Mouse (Mus musculus): Measurements from ENCODE around the gene Nckap5l. TPM values are rescaled to one million over a fixed set of nuclear protein-coding genes. Genes with fewer than 3 reads are reported as not detected.

The Nckap5l gene
- polyA plus RNA-seq, 1 experiment from 2014 or later, result 0.53 TPM

GRCm38 (mm10) chr15:99420521-99421014 is 37.0 kb downstream of the Nckap5l start:
- peak; percentile 42 for DNase-seq
- 12% methylated on average over 12 of the region's 12 CpGs for WGBS (ENCODE audit: insufficient replicate concordance)
- 0 out of 2 replicates have a peak overlapping the region, but pooled peaks have one; percentile 10 for H3K4me3 ChIP-seq (ENCODE audit: low read depth, low read length)
- no peaks in the 10 kb centered on the region for H3K9me3 ChIP-seq (ENCODE audit: low read length)
- no peaks in the 10 kb centered on the region for H3K27me3 ChIP-seq (ENCODE audit: insufficient read depth, low read length)
- no peak overlapping the region for H3K9ac ChIP-seq (replicated peaks)
- no peak for TF ChIP-seq EP300 (IDR thresholded peaks at IDR 0.05; ENCODE audit: low read depth)
- no peak for TF ChIP-seq CTCF (IDR thresholded peaks at IDR 0.05; ENCODE audit: low read depth)
- H3K27ac ChIP-seq (ENCODE audit: low read depth), result peak overlapping the region; percentile 57
- no peak for ATAC-seq
- H3K4me1 ChIP-seq (ENCODE audit: insufficient read depth), result peaks cover 21% of the 10 kb centered on the region
- H3K4me2 ChIP-seq (ENCODE audit: low read depth, low read length), result peak overlapping the region; percentile 58
- no peaks in the 10 kb centered on the region for H3K36me3 ChIP-seq (replicated peaks; ENCODE audit: insufficient read depth, low read length)

GRCm38 (mm10) chr15:99420101-99420500 is 37.4 kb downstream of the Nckap5l start:
- TF ChIP-seq CTCF (IDR thresholded peaks at IDR 0.05; ENCODE audit: low read depth) (no peak), EP300 (IDR thresholded peaks at IDR 0.05; ENCODE audit: low read depth) (no peak)
- Histone ChIP-seq H3K36me3 (replicated peaks; ENCODE audit: insufficient read depth, low read length) (no peaks in the 10 kb centered on the region), H3K27me3 (ENCODE audit: insufficient read depth, low read length) (no peaks in the 10 kb centered on the region), H3K4me2 (ENCODE audit: low read depth, low read length) (peak overlapping the region; percentile 58), H3K9ac (replicated peaks) (no peak overlapping the region), H3K4me3 (ENCODE audit: low read depth, low read length) (0 out of 2 replicates have a peak overlapping the region, but pooled peaks have one; percentile 10), H3K9me3 (ENCODE audit: low read length) (no peaks in the 10 kb centered on the region), H3K4me1 (ENCODE audit: insufficient read depth) (peaks cover 21% of the 10 kb centered on the region), H3K27ac (ENCODE audit: low read depth) (peak overlapping the region; percentile 3; the same call in 1 of the 2 replicates)
- no peak for ATAC-seq
- DNase-seq, result no peak
- 31% methylated on average over 5 of the region's 5 CpGs for WGBS (ENCODE audit: insufficient replicate concordance)

DNA sequence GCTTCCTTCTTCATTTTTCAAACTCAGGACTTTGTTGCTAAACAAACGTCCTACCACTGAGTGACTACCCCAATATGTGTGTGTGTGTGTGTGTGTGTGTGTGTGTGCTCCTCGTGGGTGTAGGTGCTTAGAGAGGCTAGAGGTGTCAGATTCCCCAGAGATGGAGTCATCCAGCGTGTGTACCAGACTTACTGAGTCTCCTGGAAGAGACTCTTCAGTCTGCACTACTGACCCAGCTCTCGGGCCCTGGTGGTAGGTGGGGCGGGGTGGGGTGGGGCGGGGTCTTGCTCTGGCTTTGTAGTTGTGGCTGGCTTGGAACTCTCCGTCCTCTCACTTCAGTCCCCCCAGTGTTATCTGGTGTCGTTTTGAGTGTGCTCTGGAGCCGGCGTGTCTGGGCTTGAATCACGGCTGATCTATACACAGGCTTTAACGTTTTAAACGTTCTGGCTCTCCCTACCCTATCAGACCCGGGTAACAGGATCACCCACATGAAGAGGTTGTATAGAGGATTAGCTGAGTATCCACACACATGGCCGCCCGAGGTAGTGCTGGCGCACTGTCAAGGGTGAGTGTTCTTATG is 39.8 kb downstream of the Nckap5l start:
- H3K27me3 ChIP-seq (ENCODE audit: insufficient read depth, low read length), result no peaks in the 10 kb centered on the region
- H3K36me3 ChIP-seq (replicated peaks; ENCODE audit: insufficient read depth, low read length), result no peaks in the 10 kb centered on the region
- no peak overlapping the region for H3K4me2 ChIP-seq (ENCODE audit: low read depth, low read length)
- H3K4me1 ChIP-seq (ENCODE audit: insufficient read depth), result peaks cover 21% of the 10 kb centered on the region
- no peak overlapping the region for H3K4me3 ChIP-seq (ENCODE audit: low read depth, low read length)
- H3K9ac ChIP-seq (replicated peaks), result no peak overlapping the region
- ATAC-seq (no peak), DNase-seq (no peak)
- WGBS (ENCODE audit: insufficient replicate concordance), result 35% methylated on average over 17 of the region's 17 CpGs
- no peak overlapping the region for H3K27ac ChIP-seq (ENCODE audit: low read depth)
- no peaks in the 10 kb centered on the region for H3K9me3 ChIP-seq (ENCODE audit: low read length)
- TF ChIP-seq CTCF (IDR thresholded peaks at IDR 0.05; ENCODE audit: low read depth) (no peak), EP300 (IDR thresholded peaks at IDR 0.05; ENCODE audit: low read depth) (no peak)

DNA sequence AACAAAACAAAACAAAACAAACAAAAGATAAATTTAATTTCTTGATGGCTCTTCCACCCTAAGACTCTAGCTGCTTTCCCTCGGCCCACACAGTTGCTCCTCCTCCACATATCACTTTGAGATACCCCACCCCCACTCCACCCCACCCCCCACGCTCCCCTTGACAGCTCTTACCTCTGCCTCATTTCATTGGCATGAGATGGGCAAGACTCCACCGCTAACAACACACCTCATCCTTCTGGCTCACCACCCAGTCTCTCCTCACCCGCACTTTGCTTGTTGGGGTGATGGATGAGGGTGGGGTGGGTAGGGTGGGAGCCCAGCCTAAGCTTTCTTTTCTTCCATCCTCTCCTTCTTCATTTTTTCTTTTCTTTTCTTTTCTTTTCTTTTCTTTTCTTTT is 40.6 kb downstream of the Nckap5l start:
- no peak for DNase-seq
- no peaks in the 10 kb centered on the region for H3K36me3 ChIP-seq (replicated peaks; ENCODE audit: insufficient read depth, low read length)
- no peak overlapping the region for H3K4me3 ChIP-seq (ENCODE audit: low read depth, low read length)
- H3K9ac ChIP-seq (replicated peaks), result no peak overlapping the region
- no peak for ATAC-seq
- H3K4me1 ChIP-seq (ENCODE audit: insufficient read depth), result peaks cover 21% of the 10 kb centered on the region
- TF ChIP-seq CTCF (IDR thresholded peaks at IDR 0.05; ENCODE audit: low read depth), result no peak
- no peak for TF ChIP-seq EP300 (IDR thresholded peaks at IDR 0.05; ENCODE audit: low read depth)
- H3K4me2 ChIP-seq (ENCODE audit: low read depth, low read length), result no peak overlapping the region
- WGBS (ENCODE audit: insufficient replicate concordance), result 30% methylated on average over 4 of the region's 4 CpGs
- no peaks in the 10 kb centered on the region for H3K9me3 ChIP-seq (ENCODE audit: low read length)
- no peak overlapping the region for H3K27ac ChIP-seq (ENCODE audit: low read depth)
- no peaks in the 10 kb centered on the region for H3K27me3 ChIP-seq (ENCODE audit: insufficient read depth, low read length)

DNA sequence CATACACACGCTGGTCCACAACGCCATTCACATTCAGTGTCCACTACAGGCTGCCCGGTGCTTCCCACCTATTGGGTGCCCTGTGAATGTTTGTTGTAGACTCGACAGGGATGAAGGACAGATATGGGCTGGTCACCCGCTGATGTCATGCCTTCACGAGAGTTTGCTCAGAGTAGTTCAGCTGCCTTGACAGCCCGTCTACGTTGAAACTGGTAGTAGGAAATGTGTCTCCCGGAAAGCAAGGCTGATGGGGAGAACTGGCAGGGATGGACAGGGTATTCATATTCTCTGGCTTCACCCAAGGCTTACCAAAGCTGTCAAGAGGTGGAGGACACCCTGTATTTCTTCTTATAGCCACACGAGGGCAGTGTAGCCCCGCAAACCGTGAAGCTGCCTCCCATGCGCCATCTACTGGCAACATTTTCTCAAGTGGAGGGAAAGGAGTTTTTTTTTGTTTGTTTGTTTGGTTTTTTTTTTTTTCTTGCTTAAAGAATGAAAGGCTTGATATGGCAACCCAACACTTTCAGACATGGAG is 41.1 kb downstream of the Nckap5l start:
- DNase-seq, result peak; percentile 84
- ATAC-seq, result peak; percentile 62; the same call in 1 of the 2 replicates
- H3K36me3 ChIP-seq (replicated peaks; ENCODE audit: insufficient read depth, low read length), result no peaks in the 10 kb centered on the region
- H3K9ac ChIP-seq (replicated peaks), result no peak overlapping the region
- H3K4me2 ChIP-seq (ENCODE audit: low read depth, low read length), result no peak overlapping the region
- H3K4me3 ChIP-seq (ENCODE audit: low read depth, low read length), result no peak overlapping the region
- H3K9me3 ChIP-seq (ENCODE audit: low read length), result no peaks in the 10 kb centered on the region
- TF ChIP-seq CTCF (IDR thresholded peaks at IDR 0.05; ENCODE audit: low read depth) (peak; percentile 100), EP300 (IDR thresholded peaks at IDR 0.05; ENCODE audit: low read depth) (no peak)
- H3K27ac ChIP-seq (ENCODE audit: low read depth), result no peak overlapping the region
- peaks cover 18% of the 10 kb centered on the region for H3K4me1 ChIP-seq (ENCODE audit: insufficient read depth)
- no peaks in the 10 kb centered on the region for H3K27me3 ChIP-seq (ENCODE audit: insufficient read depth, low read length)
- 14% methylated on average over 13 of the region's 13 CpGs for WGBS (ENCODE audit: insufficient replicate concordance)

- H3K27me3 ChIP-seq (ENCODE audit: insufficient read depth, low read length), result no peaks in the 10 kb centered on the region
- peak; percentile 80 for TF ChIP-seq CTCF (IDR thresholded peaks at IDR 0.05; ENCODE audit: low read depth)
- no peak for TF ChIP-seq EP300 (IDR thresholded peaks at IDR 0.05; ENCODE audit: low read depth)
- no peak for ATAC-seq
- peaks cover 11% of the 10 kb centered on the region for H3K4me1 ChIP-seq (ENCODE audit: insufficient read depth)
- no peak overlapping the region for H3K4me2 ChIP-seq (ENCODE audit: low read depth, low read length)
- DNase-seq, result peak; percentile 72
- no peak overlapping the region for H3K27ac ChIP-seq (ENCODE audit: low read depth)
- no peak overlapping the region for H3K4me3 ChIP-seq (ENCODE audit: low read depth, low read length)
- no peak overlapping the region for H3K9ac ChIP-seq (replicated peaks)
- WGBS (ENCODE audit: insufficient replicate concordance), result 15% methylated on average over 2 of the region's 2 CpGs
- H3K9me3 ChIP-seq (ENCODE audit: low read length), result no peaks in the 10 kb centered on the region
- H3K36me3 ChIP-seq (replicated peaks; ENCODE audit: insufficient read depth, low read length), result no peaks in the 10 kb centered on the region
Observed at GRCm38 (mm10) chr15:99415793-99416192, 41.8 kb downstream of the Nckap5l start.
